Comparison of ENCODE assay signal across 10 mouse cellular contexts in the genomic region with DNA sequence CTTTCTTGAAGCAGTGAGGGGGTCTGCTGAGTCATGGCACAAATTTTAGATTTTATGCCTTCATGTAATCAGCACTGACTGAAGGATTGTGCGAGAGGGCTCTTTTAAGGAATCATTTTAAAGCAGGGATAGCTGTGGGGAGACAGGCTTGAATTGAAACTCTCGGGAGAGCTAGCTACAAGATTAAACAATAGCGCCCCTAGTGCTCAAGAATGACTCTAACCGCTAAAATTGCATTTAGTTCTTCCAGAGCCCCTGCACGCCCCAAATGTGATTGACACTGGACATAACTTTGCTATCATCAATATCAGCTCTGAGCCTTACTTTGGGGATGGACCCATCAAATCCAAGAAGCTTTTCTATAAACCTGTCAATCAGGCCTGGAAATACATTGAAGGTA.
DNase-seq lines count a peak whose midpoint lies in the region; ATAC-seq and TF ChIP-seq lines count a peak whose summit lies in the region.
"Had no signal": no experiment of that assay in that cellular context is flagged by ENCODE, and none has a peak within 500 bp of the region (broad histone marks: within the 10 kb centered on the region; RNA-seq: fewer than 3 reads in every experiment).

No protein-coding gene starts in this region.

- H3K27me3 ChIP-seq in heart, embryonic 13.5 days (replicated peaks) = no peaks in the 10 kb centered on the region
- H3K27me3 ChIP-seq in midbrain, postnatal 0 days (ENCODE audit: insufficient read depth, low read length) = no peaks in the 10 kb centered on the region
- no peaks in the 10 kb centered on the region for H3K27me3 ChIP-seq in midbrain, embryonic 15.5 days (replicated peaks)
- H3K27me3 ChIP-seq in embryonic facial prominence, embryonic 14.5 days (replicated peaks; ENCODE audit: control insufficient read depth, insufficient read depth, low read length) = no peaks in the 10 kb centered on the region
- H3K27me3 ChIP-seq: limb, embryonic 13.5 days; neural tube, embryonic 13.5 days had no signal

- H3K36me3 ChIP-seq in heart, embryonic 13.5 days = peaks cover 22% of the 10 kb centered on the region
- H3K36me3 ChIP-seq in midbrain, postnatal 0 days (ENCODE audit: insufficient read depth, low read length) = no peaks in the 10 kb centered on the region
- H3K36me3 ChIP-seq in midbrain, embryonic 15.5 days (replicated peaks) = no peaks in the 10 kb centered on the region
- no peaks in the 10 kb centered on the region for H3K36me3 ChIP-seq in embryonic facial prominence, embryonic 14.5 days (ENCODE audit: control insufficient read depth, insufficient read depth, low read length)
- H3K36me3 ChIP-seq: limb, embryonic 13.5 days; neural tube, embryonic 13.5 days had no signal

- no peak overlapping the region for H3K9ac ChIP-seq in heart, embryonic 13.5 days
- H3K9ac ChIP-seq in midbrain, postnatal 0 days (replicated peaks; ENCODE audit: low read length, poor library complexity, severe bottlenecking) = no peak overlapping the region
- H3K9ac ChIP-seq in midbrain, embryonic 15.5 days = no peak overlapping the region
- H3K9ac ChIP-seq in embryonic facial prominence, embryonic 14.5 days (ENCODE audit: low read depth, low read length) = no peak overlapping the region
- H3K9ac ChIP-seq: limb, embryonic 13.5 days; neural tube, embryonic 13.5 days had no signal

- DNase-seq in heart, postnatal 36 days = no peak
- DNase-seq in midbrain, postnatal 0 days (ENCODE audit: low spot score) = peak; percentile 37
- DNase-seq in embryonic facial prominence, embryonic 14.5 days (ENCODE audit: low spot score) = peak; percentile 50
- DNase-seq in adrenal gland, postnatal 36 days = no peak
- no peak for DNase-seq in urinary bladder, postnatal 36 days (ENCODE audit: low spot score in 2 of 2)
- DNase-seq in spleen, postnatal 14 days (ENCODE audit: low spot score in 2 of 2) = no peak

- H3K9me3 ChIP-seq in heart, embryonic 13.5 days = peaks cover 8% of the 10 kb centered on the region
- H3K9me3 ChIP-seq in midbrain, postnatal 0 days (ENCODE audit: low read length) = 0 out of 2 replicates have a peak, but pooled peaks cover 3% of the 10 kb centered on the region
- peaks cover 4% of the 10 kb centered on the region; the same call in 1 of the 2 replicates for H3K9me3 ChIP-seq in midbrain, embryonic 15.5 days
- peaks cover 8% of the 10 kb centered on the region for H3K9me3 ChIP-seq in embryonic facial prominence, embryonic 14.5 days (ENCODE audit: control insufficient read depth, low read length)

- H3K4me1 ChIP-seq in heart, embryonic 13.5 days = peaks cover 17% of the 10 kb centered on the region
- H3K4me1 ChIP-seq in midbrain, postnatal 0 days (ENCODE audit: insufficient read depth, low read length) = no peaks in the 10 kb centered on the region
- no peaks in the 10 kb centered on the region for H3K4me1 ChIP-seq in midbrain, embryonic 15.5 days
- H3K4me1 ChIP-seq in embryonic facial prominence, embryonic 14.5 days (ENCODE audit: control insufficient read depth, insufficient read depth, low read length) = no peaks in the 10 kb centered on the region
- H3K4me1 ChIP-seq: limb, embryonic 13.5 days; neural tube, embryonic 13.5 days had no signal

- peak overlapping the region; percentile 67 for H3K27ac ChIP-seq in heart, embryonic 13.5 days (replicated peaks)
- H3K27ac ChIP-seq in midbrain, postnatal 0 days (ENCODE audit: low read depth, low read length) = no peak overlapping the region
- no peak overlapping the region for H3K27ac ChIP-seq in midbrain, embryonic 15.5 days
- no peak overlapping the region for H3K27ac ChIP-seq in embryonic facial prominence, embryonic 14.5 days (replicated peaks; ENCODE audit: low read depth, low read length)
- H3K27ac ChIP-seq: limb, embryonic 13.5 days; neural tube, embryonic 13.5 days had no signal

- TF ChIP-seq CTCF in midbrain, postnatal 0 days (IDR thresholded peaks at IDR 0.05) = peak; percentile 52

- H3K4me3 ChIP-seq in heart, embryonic 13.5 days = no peak overlapping the region
- H3K4me3 ChIP-seq in midbrain, postnatal 0 days (ENCODE audit: low read depth, low read length) = no peak overlapping the region
- no peak overlapping the region for H3K4me3 ChIP-seq in midbrain, embryonic 15.5 days
- no peak overlapping the region for H3K4me3 ChIP-seq in embryonic facial prominence, embryonic 14.5 days (ENCODE audit: low read depth, low read length)
- H3K4me3 ChIP-seq: limb, embryonic 13.5 days; neural tube, embryonic 13.5 days had no signal

- intact Hi-C loops in heart, postnatal 36 days (cut with DNase I) = loop anchor here (2.0 kb wide), 1 partner anchor 89 kb away; a partner anchor contains a TSS

- 30% methylated on average over 5 of the region's 5 CpGs for WGBS in heart, embryonic 13.5 days
- WGBS in midbrain, postnatal 0 days = 33% methylated on average over 5 of the region's 5 CpGs
- WGBS in midbrain, embryonic 15.5 days = 31% methylated on average over 5 of the region's 5 CpGs
- WGBS in embryonic facial prominence, embryonic 14.5 days = 32% methylated on average over 5 of the region's 5 CpGs

- ATAC-seq in heart, embryonic 13.5 days (ENCODE audit: extremely low read depth, insufficient number of reproducible peaks, low FRiP score, low TSS enrichment) = no peak
- no peak for ATAC-seq in midbrain, postnatal 0 days (ENCODE audit: low FRiP score)
- no peak for ATAC-seq in midbrain, embryonic 15.5 days (replicated peaks)
- ATAC-seq in embryonic facial prominence, embryonic 14.5 days (ENCODE audit: low read depth) = no peak

- H3K4me2 ChIP-seq in heart, embryonic 13.5 days = 0 out of 2 replicates have a peak overlapping the region, but pooled peaks have one; percentile 34
- no peak overlapping the region for H3K4me2 ChIP-seq in midbrain, postnatal 0 days (ENCODE audit: low read depth, low read length, poor library complexity, severe bottlenecking)
- no peak overlapping the region for H3K4me2 ChIP-seq in midbrain, embryonic 15.5 days
- H3K4me2 ChIP-seq in embryonic facial prominence, embryonic 14.5 days (ENCODE audit: low read depth, low read length) = no peak overlapping the region
- H3K4me2 ChIP-seq: limb, embryonic 13.5 days; neural tube, embryonic 13.5 days had no signal

Comparison
In these comparisons a context has a peak if more than half of its experiments do, and no peak if none do; other contexts are left out.
1. DNase-seq: peak in midbrain, postnatal 0 days (single experiment) and embryonic facial prominence, embryonic 14.5 days (single experiment); none in heart, postnatal 36 days (0 of 2), adrenal gland, postnatal 36 days (0 of 2), urinary bladder, postnatal 36 days (0 of 2) and spleen, postnatal 14 days (0 of 2).